Mouse (Mus musculus) embryonic fibroblast, embryonic 13.5 days (primary cell): ENCODE measurements at regions not wholly inside any gene's neighbourhood (a gene's known extent, or its start where the extent isn't known, plus 50 kb on each side); places are given as distances from the start of the nearest gene placed in this dataset.
A peak's percentile ranks its signal among the peaks of the same experiment; 100 is the strongest.

Source experiments
- H3K27ac ChIP-seq: 2 replicates; pipeline ENCODE4 v1.5.1; 2012; ENCODE audit warnings: low read length, control low read depth, inconsistent platforms; ENCODE audit not compliant: insufficient read depth
- H3K4me1 ChIP-seq: 2 replicates; pipeline ENCODE4 v1.6.1; 2011; ENCODE audit warnings: low read length; ENCODE audit not compliant: control insufficient read depth, insufficient read depth
- H3K4me3 ChIP-seq: 2 replicates; pipeline ENCODE4 v1.5.1; 2011; ENCODE audit warnings: mild to moderate bottlenecking, control low read depth, low read length; ENCODE audit not compliant: insufficient read depth
- CTCF ChIP-seq: IDR thresholded peaks from 2 replicates; pipeline ENCODE4 v1.5.1; 2011; ENCODE audit warnings: mild to moderate bottlenecking, control low read depth, low read length, moderate library complexity, borderline replicate concordance; ENCODE audit not compliant: insufficient read depth
- POLR2A ChIP-seq: IDR thresholded peaks from 2 replicates; pipeline ENCODE4 v1.6.1; 2011; ENCODE audit warnings: low read depth, mild to moderate bottlenecking, control low read depth, low read length, moderate library complexity

- Histone ChIP-seq H3K27ac (no peak overlapping the region), H3K4me1 (no peaks in the 10 kb centered on the region), H3K4me3 (no peak overlapping the region)
- TF ChIP-seq POLR2A (no peak), CTCF (no peak)
Measured at GRCm38 (mm10) chr16:27878499-27878898, 489.8 kb downstream of the Ccdc50 start.

GRCm38 (mm10) chr16:27878950-27879349 lies 490.3 kb downstream of the Ccdc50 start:
- no peaks in the 10 kb centered on the region for H3K4me1 ChIP-seq
- TF ChIP-seq POLR2A (no peak), CTCF (no peak)
- no peak overlapping the region for H3K4me3 ChIP-seq
- no peak overlapping the region for H3K27ac ChIP-seq

- TF ChIP-seq CTCF (no peak), POLR2A (no peak)
- Histone ChIP-seq H3K27ac (no peak overlapping the region), H3K4me1 (no peaks in the 10 kb centered on the region), H3K4me3 (no peak overlapping the region)
Measured at GRCm38 (mm10) chr16:27884363-27884762, 495.7 kb downstream of the Ccdc50 start.

GRCm38 (mm10) chr16:27906036-27906435 lies 517.4 kb downstream of the Ccdc50 start:
- no peak overlapping the region for H3K4me3 ChIP-seq
- H3K27ac ChIP-seq: no peak overlapping the region
- H3K4me1 ChIP-seq: no peaks in the 10 kb centered on the region
- TF ChIP-seq POLR2A (no peak), CTCF (no peak)

GRCm38 (mm10) chr16:27915422-27915821 lies 526.8 kb downstream of the Ccdc50 start:
- no peak overlapping the region for H3K4me3 ChIP-seq
- H3K27ac ChIP-seq: no peak overlapping the region
- TF ChIP-seq CTCF (no peak), POLR2A (no peak)
- H3K4me1 ChIP-seq: no peaks in the 10 kb centered on the region

- Histone ChIP-seq H3K27ac (no peak overlapping the region), H3K4me3 (no peak overlapping the region), H3K4me1 (no peaks in the 10 kb centered on the region)
- TF ChIP-seq CTCF (no peak), POLR2A (no peak)
Measured at GRCm38 (mm10) chr16:27925528-27926360, 537.1 kb downstream of the Ccdc50 start.

- TF ChIP-seq CTCF (no peak), POLR2A (no peak)
- H3K4me1 ChIP-seq: no peaks in the 10 kb centered on the region
- H3K4me3 ChIP-seq: no peak overlapping the region
- H3K27ac ChIP-seq: no peak overlapping the region
Measured at GRCm38 (mm10) chr16:27926361-27926651, 537.6 kb downstream of the Ccdc50 start.

GRCm38 (mm10) chr16:27949291-27949690 lies 560.6 kb downstream of the Ccdc50 start:
- Histone ChIP-seq H3K4me1 (no peaks in the 10 kb centered on the region), H3K4me3 (no peak overlapping the region), H3K27ac (no peak overlapping the region; the same call in 1 of the 2 replicates)
- TF ChIP-seq POLR2A (no peak), CTCF (no peak)

GRCm38 (mm10) chr16:27949811-27950210 lies 561.1 kb downstream of the Ccdc50 start:
- H3K27ac ChIP-seq: no peak overlapping the region
- H3K4me1 ChIP-seq: no peaks in the 10 kb centered on the region
- no peak overlapping the region for H3K4me3 ChIP-seq
- TF ChIP-seq CTCF: no peak
- TF ChIP-seq POLR2A: no peak

GRCm38 (mm10) chr16:27962811-27963210 lies 574.1 kb downstream of the Ccdc50 start:
- Histone ChIP-seq H3K4me1 (no peaks in the 10 kb centered on the region), H3K27ac (no peak overlapping the region), H3K4me3 (no peak overlapping the region)
- TF ChIP-seq CTCF (no peak), POLR2A (no peak)

- Histone ChIP-seq H3K4me1 (no peaks in the 10 kb centered on the region), H3K4me3 (no peak overlapping the region), H3K27ac (peak overlapping the region; percentile 52; the same call in 1 of the 2 replicates)
- TF ChIP-seq POLR2A (no peak), CTCF (no peak)
Measured at GRCm38 (mm10) chr16:27978730-27979440, 590.2 kb downstream of the Ccdc50 start.
